Mouse (Mus musculus) stomach, postnatal 0 days (tissue): Measurements from ENCODE around the gene Ptpn7.

Source experiments
- CTCF ChIP-seq: IDR thresholded peaks from 2 replicates; pipeline ENCODE4 v1.5.1; 2016; ENCODE audit warnings: antibody characterized with exemption, low read depth, mild to moderate bottlenecking, moderate library complexity
- EP300 ChIP-seq: optimal IDR thresholded peaks from 2 replicates; pipeline ENCODE3; 2016; ENCODE audit warnings: antibody characterized with exemption

DNA sequence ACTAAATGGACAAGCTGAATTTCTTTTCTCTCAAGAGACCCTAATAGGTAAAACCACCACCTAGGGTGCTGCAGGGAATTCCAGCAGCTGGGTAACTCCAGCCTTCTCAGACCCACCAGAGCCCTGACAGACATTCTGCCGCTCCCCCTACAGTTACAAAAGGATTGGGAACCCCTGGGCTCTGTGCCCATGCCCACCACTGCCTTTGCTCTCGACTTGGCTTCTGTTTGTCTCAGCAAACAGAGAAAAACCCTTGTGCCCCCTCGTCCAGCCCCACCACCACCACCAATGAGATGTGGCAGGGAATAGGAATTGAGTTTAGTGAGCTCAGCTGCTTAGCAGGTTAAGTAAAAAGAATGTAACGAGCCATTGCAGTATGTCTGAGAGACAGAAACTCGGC is 16.5 kb downstream of the Ptpn7 start:
- TF ChIP-seq CTCF: no peak
- TF ChIP-seq EP300: no peak
